Mouse (Mus musculus) lung, postnatal 0 days (tissue): ENCODE measurements around the gene Ell. TPM values are rescaled to one million over a fixed set of nuclear protein-coding genes. Genes with fewer than 3 reads are reported as not detected.

ENCODE experiments used
- ATAC-seq: fragments of 200-750 bp; cut with Nextera tagmentation; 2 replicates; pipeline ENCODE4 v1.8.0; 2017; ENCODE audit warnings: moderate library complexity
- DNase-seq: peaks from one replicate; pipeline ENCODE4 v3.0.0-alpha.2; 2016; ENCODE audit warnings: low spot score
- H3K27ac ChIP-seq: fragments of 300-500 bp; sonication (generic); 2 replicates; pipeline ENCODE4 v1.5.1; 2014; ENCODE audit warnings: antibody characterized with exemption, mild to moderate bottlenecking, low read length, mixed read lengths
- H3K27me3 ChIP-seq: fragments of 300-500 bp; sonication (generic); replicated peaks from 2 replicates; pipeline ENCODE4 v1.6.1; 2014; ENCODE audit warnings: low read length, mixed read lengths; ENCODE audit not compliant: insufficient read depth
- H3K36me3 ChIP-seq: fragments of 300-500 bp; sonication (generic); 2 replicates; pipeline ENCODE4 v1.6.1; 2014; ENCODE audit warnings: low read length, mixed read lengths; ENCODE audit not compliant: insufficient read depth
- H3K4me1 ChIP-seq: fragments of 300-500 bp; sonication (generic); 2 replicates; pipeline ENCODE4 v1.6.1; 2014; ENCODE audit warnings: antibody characterized with exemption, low read depth, low read length, mixed read lengths; ENCODE audit not compliant: insufficient read depth
- H3K4me2 ChIP-seq: fragments of 300-500 bp; sonication (generic); replicated peaks from 2 replicates; pipeline ENCODE4 v1.6.1; 2014; ENCODE audit warnings: low read depth, mild to moderate bottlenecking, low read length, moderate library complexity, mixed read lengths
- H3K4me3 ChIP-seq: fragments of 300-500 bp; sonication (generic); 2 replicates; pipeline ENCODE4 v1.5.1; 2014; ENCODE audit warnings: low read depth, low read length
- H3K9ac ChIP-seq: fragments of 300-500 bp; sonication (generic); replicated peaks from 2 replicates; pipeline ENCODE4 v1.6.1; 2014; ENCODE audit warnings: low read depth, mild to moderate bottlenecking
- H3K9me3 ChIP-seq: fragments of 300-500 bp; sonication (generic); 2 replicates; pipeline ENCODE4 v1.6.1; 2016; ENCODE audit warnings: low read length, mixed read lengths
- CTCF ChIP-seq: IDR thresholded peaks from 2 replicates; pipeline ENCODE4 v1.5.1; 2016; ENCODE audit warnings: antibody characterized with exemption, mild to moderate bottlenecking
- EP300 ChIP-seq: IDR thresholded peaks from 2 replicates; pipeline ENCODE4 v1.6.1; 2016; ENCODE audit warnings: antibody characterized with exemption, mild to moderate bottlenecking, control low read depth
- WGBS: fragments of 180-500 bp; shearing (Covaris S2); extraction: QIAGEN DNeasy Blood & Tissue Kit; methylation state at CpG from one replicate; pipeline ENCODE4 v1.1.7; 2014; 5-methylcytosine and 5-hydroxymethylcytosine counted together
- polyA plus RNA-seq: library from polyadenylated mRNA; unstranded; fragments of >200 nt; fragmentation: Nextera tagmentation; extraction: Ambion mirVana; gene quantifications from 2 replicates; pipeline ENCODE4 v1.2.1, GENCODE M21; 2015

The Ell gene
- 11.8 and 13.0 TPM in 2 replicates for polyA plus RNA-seq

DNA sequence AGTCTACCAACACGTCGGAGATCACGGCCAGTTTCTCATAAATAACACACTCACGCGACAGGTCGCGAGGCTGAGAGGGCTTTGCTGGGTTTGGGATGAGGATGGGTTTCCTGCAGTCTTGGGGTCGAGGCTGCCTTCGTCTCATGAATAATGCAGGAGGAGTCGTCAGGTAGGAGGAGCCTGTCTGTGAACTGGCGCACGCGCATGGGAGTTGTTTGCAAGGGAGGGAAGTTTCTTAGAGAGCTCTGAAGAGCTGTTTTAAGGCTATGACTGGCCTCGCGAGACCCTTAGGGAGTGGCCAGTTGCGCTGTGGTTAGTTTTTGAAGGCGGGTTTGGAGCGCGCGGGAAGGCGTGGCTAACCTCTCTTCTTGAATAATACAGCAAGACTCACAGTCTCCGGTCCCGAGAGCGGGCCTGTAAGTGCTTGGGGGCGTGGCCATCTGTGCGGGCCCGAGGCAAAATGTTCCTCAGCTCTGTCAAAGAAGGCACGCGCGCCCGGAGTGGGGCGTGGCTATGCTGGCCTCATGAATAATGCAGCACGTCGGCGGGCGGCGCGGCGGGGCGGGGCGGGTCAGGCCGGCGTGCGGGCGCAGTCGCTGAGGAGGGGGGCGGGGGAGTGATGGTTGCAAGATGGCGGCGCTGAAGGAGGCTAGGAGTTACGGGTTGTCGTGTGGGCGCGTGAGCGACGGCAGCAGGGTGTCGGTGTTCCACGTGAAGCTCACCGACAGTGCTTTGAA is at the start of gene Ell:
TSS of gene Ell (plus strand) at position 381 of the 737 bp plus-strand sequence.
- Histone ChIP-seq H3K9me3 (no peaks in the 10 kb centered on the region), H3K27me3 (no peaks in the 10 kb centered on the region), H3K36me3 (0 out of 2 replicates have a peak, but pooled peaks cover 8% of the 10 kb centered on the region), H3K9ac (peak within 1 kb of the TSS; percentile 87), H3K4me1 (peaks cover 17% of the 10 kb centered on the region), H3K27ac (peak within 1 kb of the TSS; percentile 95), H3K4me3 (peak within 1 kb of the TSS; percentile 90), H3K4me2 (peak within 1 kb of the TSS; percentile 85)
- 2% methylated on average over 55 of the region's 58 CpGs for WGBS
- ATAC-seq (peak; percentile 86), DNase-seq (peak; percentile 100)
- TF ChIP-seq CTCF (no peak), EP300 (no peak)

DNA sequence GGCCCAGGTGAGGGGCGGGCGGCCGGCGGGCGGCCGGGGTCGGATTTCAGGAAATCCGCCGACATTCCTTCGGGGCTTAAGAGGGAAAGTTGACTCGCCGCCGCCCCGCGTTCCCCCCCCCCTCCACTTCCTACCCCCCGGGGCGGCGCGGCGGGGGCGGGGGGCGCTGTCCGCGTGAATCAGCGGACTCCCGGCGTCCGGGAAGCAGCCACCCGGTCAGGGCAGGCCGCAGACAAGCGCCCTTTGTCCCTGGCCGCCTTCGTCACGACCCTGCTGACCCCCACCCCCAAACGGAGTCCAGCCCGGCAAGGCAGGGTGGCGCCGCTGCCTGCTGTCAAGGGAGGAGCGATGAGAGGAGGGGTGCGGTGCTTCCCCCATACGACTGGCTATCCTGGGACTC is 49.7 kb upstream of the Ell start:
- Histone ChIP-seq H3K4me3 (peak overlapping the region; percentile 29), H3K4me2 (peak overlapping the region; percentile 60), H3K9me3 (no peaks in the 10 kb centered on the region), H3K27me3 (peaks cover 53% of the 10 kb centered on the region), H3K27ac (peak overlapping the region; percentile 88), H3K36me3 (no peaks in the 10 kb centered on the region), H3K9ac (0 out of 2 replicates have a peak overlapping the region, but pooled peaks have one; percentile 12), H3K4me1 (peaks cover 23% of the 10 kb centered on the region)
- DNase-seq (no peak), ATAC-seq (peak; percentile 18; the same call in 1 of the 2 replicates)
- WGBS = under 1% methylated on average over 24 of the region's 41 CpGs
- TF ChIP-seq CTCF = no peak
- TF ChIP-seq EP300 = no peak

DNA sequence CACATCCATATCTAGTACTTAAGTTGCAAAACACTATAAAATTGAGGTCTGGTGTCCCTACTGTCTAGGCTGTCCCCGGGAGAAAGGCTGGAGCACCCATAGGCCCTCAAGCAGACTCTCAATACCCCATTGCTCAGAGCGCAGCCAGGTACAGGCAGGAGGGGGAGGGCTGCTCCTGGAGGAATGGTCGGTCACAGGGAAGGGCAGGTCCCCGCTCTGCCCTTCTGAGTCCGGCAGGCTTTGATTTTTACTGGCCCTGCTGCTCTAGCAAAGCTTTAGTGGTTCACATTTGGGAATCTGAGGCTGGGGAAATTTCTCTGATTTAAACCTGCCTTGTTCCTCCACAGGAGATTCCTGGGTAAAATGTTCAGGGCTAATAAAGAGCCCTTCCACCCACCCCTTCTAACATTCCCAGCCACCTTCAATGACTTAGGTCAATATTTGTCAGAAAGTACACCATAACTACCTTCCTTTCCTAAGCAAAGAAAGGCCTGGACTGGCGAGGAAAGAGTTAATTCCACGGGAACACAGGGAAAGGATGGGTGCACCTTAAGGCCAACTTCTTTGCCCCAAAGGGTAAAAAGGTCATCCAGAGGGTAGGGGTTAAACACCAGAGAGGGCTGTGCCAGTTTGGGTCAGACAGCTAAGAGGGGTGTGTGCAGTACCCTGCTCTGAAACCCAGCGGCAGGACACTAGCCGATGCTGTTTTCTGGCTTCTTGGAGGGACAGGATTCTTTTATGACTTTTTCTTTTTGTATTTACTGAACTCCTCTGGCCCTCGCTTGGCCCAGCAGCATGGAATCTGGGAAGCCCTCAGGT is 49.0 kb upstream of the Ell start:
- DNase-seq = peak; percentile 75
- 19% methylated on average over 10 of the region's 10 CpGs for WGBS
- Histone ChIP-seq H3K36me3 (no peaks in the 10 kb centered on the region), H3K9ac (no peak overlapping the region), H3K4me3 (peak overlapping the region; percentile 29; the same call in 1 of the 2 replicates), H3K27ac (peak overlapping the region; percentile 88), H3K27me3 (peaks cover 56% of the 10 kb centered on the region), H3K4me1 (peaks cover 23% of the 10 kb centered on the region), H3K4me2 (peak overlapping the region; percentile 82), H3K9me3 (no peaks in the 10 kb centered on the region)
- ATAC-seq = peak; percentile 50
- TF ChIP-seq EP300 = peak; percentile 64
- TF ChIP-seq CTCF = no peak

DNA sequence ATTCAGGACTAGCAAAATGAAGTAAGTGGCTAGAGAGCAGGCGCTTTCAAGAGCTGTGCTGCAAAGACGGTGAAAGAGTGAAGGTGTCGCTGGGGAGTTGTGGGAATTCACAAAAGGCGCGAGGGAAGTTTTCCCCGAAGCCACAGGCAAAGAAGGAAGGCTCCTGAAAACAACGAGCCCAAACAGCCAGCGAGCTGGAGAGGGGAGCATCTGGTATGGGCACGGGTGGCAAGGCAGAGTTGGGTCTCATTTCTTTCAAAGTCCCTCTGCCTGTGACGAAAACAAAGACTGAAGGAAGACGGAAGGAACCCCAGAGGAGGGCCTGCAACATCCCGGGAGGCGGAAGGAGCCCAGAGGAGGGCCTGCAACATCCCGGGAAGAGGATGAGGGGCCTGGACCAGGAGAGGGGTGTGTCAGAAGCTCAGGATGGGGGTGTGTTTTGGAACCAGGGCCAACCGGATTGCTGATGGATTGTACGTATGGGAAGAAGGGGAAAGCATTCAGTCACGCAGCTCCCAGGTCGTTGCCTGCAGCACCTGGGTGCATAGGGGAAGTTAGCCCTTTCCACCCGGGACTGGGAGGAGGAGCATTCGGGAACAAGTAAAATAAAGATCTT is 48.3 kb upstream of the Ell start:
- WGBS = 5% methylated on average over 20 of the region's 20 CpGs
- TF ChIP-seq CTCF (no peak), EP300 (no peak)
- Histone ChIP-seq H3K4me3 (no peak overlapping the region), H3K4me1 (peaks cover 28% of the 10 kb centered on the region), H3K4me2 (peak overlapping the region; percentile 82; the same call in 1 of the 2 replicates), H3K36me3 (no peaks in the 10 kb centered on the region), H3K9ac (no peak overlapping the region), H3K27ac (peak overlapping the region; percentile 57), H3K9me3 (no peaks in the 10 kb centered on the region), H3K27me3 (peaks cover 51% of the 10 kb centered on the region)
- DNase-seq (peak; percentile 45), ATAC-seq (no peak)

DNA sequence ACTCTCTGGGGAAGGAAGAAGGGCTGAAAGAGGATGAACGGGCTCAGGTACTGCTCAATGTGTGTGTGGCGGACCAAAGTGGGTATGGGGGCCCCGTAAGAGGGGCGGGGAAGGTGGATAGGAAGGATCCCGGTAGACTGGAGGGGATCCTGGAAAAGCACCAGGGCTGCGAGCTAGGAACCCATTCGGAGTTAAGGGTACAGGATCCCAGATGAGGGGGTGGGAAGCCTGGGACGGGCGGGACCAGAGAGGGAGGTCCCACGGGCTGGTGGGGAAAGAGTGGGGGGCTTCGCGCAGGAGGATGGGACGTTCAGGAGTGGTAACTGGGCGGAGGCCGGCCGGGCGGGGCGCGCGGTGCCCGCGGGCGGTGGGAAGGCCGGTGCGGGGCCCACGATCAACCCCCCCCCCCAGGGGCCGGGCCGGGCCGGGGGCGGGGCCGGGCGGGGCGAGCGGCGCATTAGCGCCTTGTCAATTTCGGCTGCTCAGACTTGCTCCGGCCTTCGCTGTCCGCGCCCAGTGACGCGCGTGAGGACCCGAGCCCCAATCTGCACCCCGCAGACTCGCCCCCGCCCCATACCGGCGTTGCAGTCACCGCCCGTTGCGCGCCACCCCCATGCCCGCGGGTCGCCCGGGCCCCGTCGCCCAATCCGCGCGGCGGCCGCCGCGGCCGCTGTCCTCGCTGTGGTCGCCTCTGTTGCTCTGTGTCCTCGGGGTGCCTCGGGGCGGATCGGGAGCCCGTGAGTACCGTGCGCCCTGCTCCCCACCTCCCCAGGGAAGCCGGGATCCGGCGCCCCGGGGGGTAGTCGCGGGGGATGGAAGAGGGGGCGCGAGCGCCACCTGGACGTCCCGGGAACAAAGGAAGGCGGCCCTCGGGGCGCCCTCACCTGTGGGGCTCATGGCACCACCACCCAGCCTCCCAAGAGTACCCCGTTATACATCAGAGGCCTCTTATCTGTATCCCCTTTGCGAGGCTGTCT is 46.3 kb upstream of the Ell start, which contains the start of gene Crlf1:
TSS of gene Crlf1 (plus strand) at position 495 of the 977 bp plus-strand sequence.
- H3K4me1 ChIP-seq = peaks cover 28% of the 10 kb centered on the region
- TF ChIP-seq EP300 = no peak
- TF ChIP-seq CTCF = no peak
- no peaks in the 10 kb centered on the region for H3K9me3 ChIP-seq
- no peak within 1 kb of the TSS for H3K27ac ChIP-seq
- H3K27me3 ChIP-seq = peaks cover 50% of the 10 kb centered on the region
- WGBS = under 1% methylated on average over 49 of the region's 93 CpGs
- H3K9ac ChIP-seq = peak within 1 kb of the TSS; percentile 26; the same call in 1 of the 2 replicates
- ATAC-seq (peak; percentile 15; the same call in 1 of the 2 replicates), DNase-seq (no peak)
- peak within 1 kb of the TSS; percentile 82 for H3K4me2 ChIP-seq
- H3K36me3 ChIP-seq = no peaks in the 10 kb centered on the region
- peak within 1 kb of the TSS; percentile 49 for H3K4me3 ChIP-seq
